Mouse (Mus musculus): ENCODE measurements around the gene Mak. TPM values are rescaled to one million over a fixed set of nuclear protein-coding genes. Genes with fewer than 3 reads are reported as not detected.
A peak's percentile ranks its signal among the peaks of the same experiment; 100 is the strongest.

Gene Mak
- polyA plus RNA-seq, 1 experiment from 2014 or later = 1.4 TPM

GRCm38 (mm10) chr13:41097324-41098058 is 18.0 kb upstream of the Mak start:
- no peak overlapping the region for H3K4me2 ChIP-seq
- 82% methylated on average over 16 of the region's 16 CpGs for WGBS

GRCm38 (mm10) chr13:41094160-41094559 is 14.7 kb upstream of the Mak start:
- ATAC-seq (ENCODE audit: low FRiP score) = no peak
- Histone ChIP-seq H3K27ac (replicated peaks) (no peak overlapping the region), H3K4me2 (no peak overlapping the region), H3K4me1 (no peaks in the 10 kb centered on the region), H3K9ac (replicated peaks) (no peak overlapping the region), H3K4me3 (replicated peaks) (no peak overlapping the region), H3K27me3 (replicated peaks) (no peaks in the 10 kb centered on the region), H3K36me3 (no peaks in the 10 kb centered on the region), H3K9me3 (replicated peaks) (no peaks in the 10 kb centered on the region)
- 68% methylated on average over 10 of the region's 10 CpGs for WGBS

More at GRCm38 (mm10) chr13:41097324-41098058, 18.0 kb upstream of the Mak start:
- Histone ChIP-seq H3K4me3 (replicated peaks) (no peak overlapping the region), H3K36me3 (no peaks in the 10 kb centered on the region), H3K27me3 (replicated peaks) (no peaks in the 10 kb centered on the region), H3K27ac (replicated peaks) (no peak overlapping the region), H3K4me1 (no peaks in the 10 kb centered on the region), H3K9ac (replicated peaks) (no peak overlapping the region), H3K9me3 (replicated peaks) (no peaks in the 10 kb centered on the region)
- no peak for ATAC-seq (ENCODE audit: low FRiP score)

- WGBS = 37% methylated on average over 10 of the region's 10 CpGs
- H3K36me3 ChIP-seq = no peaks in the 10 kb centered on the region
- no peak overlapping the region for H3K4me3 ChIP-seq (replicated peaks)
- no peaks in the 10 kb centered on the region for H3K27me3 ChIP-seq (replicated peaks)
- no peak overlapping the region for H3K27ac ChIP-seq (replicated peaks)
- H3K9ac ChIP-seq (replicated peaks) = no peak overlapping the region
- no peak for ATAC-seq (ENCODE audit: low FRiP score)
- H3K4me2 ChIP-seq = 0 out of 2 replicates have a peak overlapping the region, but pooled peaks have one; percentile 20
- H3K9me3 ChIP-seq (replicated peaks) = no peaks in the 10 kb centered on the region
- H3K4me1 ChIP-seq = no peaks in the 10 kb centered on the region
Observed at GRCm38 (mm10) chr13:41091271-41091670, 11.8 kb upstream of the Mak start.

GRCm38 (mm10) chr13:41088746-41089145 is 9.2 kb upstream of the Mak start:
- no peak for ATAC-seq (ENCODE audit: low FRiP score)
- Histone ChIP-seq H3K4me3 (replicated peaks) (no peak overlapping the region), H3K36me3 (no peaks in the 10 kb centered on the region), H3K27ac (replicated peaks) (no peak overlapping the region), H3K4me2 (no peak overlapping the region), H3K4me1 (no peaks in the 10 kb centered on the region), H3K9ac (replicated peaks) (no peak overlapping the region), H3K27me3 (replicated peaks) (no peaks in the 10 kb centered on the region), H3K9me3 (replicated peaks) (no peaks in the 10 kb centered on the region)

GRCm38 (mm10) chr13:41085140-41085539 is 5.6 kb upstream of the Mak start:
- 23% methylated on average over 2 of the region's 2 CpGs for WGBS
- Histone ChIP-seq H3K4me3 (replicated peaks) (no peak overlapping the region), H3K4me2 (no peak overlapping the region), H3K27ac (replicated peaks) (no peak overlapping the region), H3K9me3 (replicated peaks) (no peaks in the 10 kb centered on the region), H3K36me3 (no peaks in the 10 kb centered on the region), H3K4me1 (no peaks in the 10 kb centered on the region), H3K27me3 (replicated peaks) (peaks cover 11% of the 10 kb centered on the region; the same call in 1 of the 2 replicates), H3K9ac (replicated peaks) (no peak overlapping the region)
- ATAC-seq (ENCODE audit: low FRiP score) = no peak

- WGBS = 80% methylated on average over 3 of the region's 3 CpGs
Observed at GRCm38 (mm10) chr13:41084521-41084920, 5.0 kb upstream of the Mak start.

GRCm38 (mm10) chr13:41080700-41081099 is 1.2 kb upstream of the Mak start:
- Histone ChIP-seq H3K4me3 (replicated peaks) (no peak overlapping the region), H3K27me3 (replicated peaks) (peaks cover 23% of the 10 kb centered on the region), H3K4me2 (no peak overlapping the region), H3K4me1 (peaks cover 10% of the 10 kb centered on the region), H3K36me3 (no peaks in the 10 kb centered on the region), H3K9ac (replicated peaks) (no peak overlapping the region), H3K9me3 (replicated peaks) (no peaks in the 10 kb centered on the region), H3K27ac (replicated peaks) (no peak overlapping the region)
- 91% methylated on average over 6 of the region's 6 CpGs for WGBS
- ATAC-seq (ENCODE audit: low FRiP score) = no peak

More at GRCm38 (mm10) chr13:41084521-41084920, 5.0 kb upstream of the Mak start:
- Histone ChIP-seq H3K9me3 (replicated peaks) (no peaks in the 10 kb centered on the region), H3K36me3 (no peaks in the 10 kb centered on the region), H3K4me2 (no peak overlapping the region), H3K4me3 (replicated peaks) (no peak overlapping the region), H3K4me1 (peaks cover under 1% of the 10 kb centered on the region; the same call in 1 of the 2 replicates), H3K27ac (replicated peaks) (no peak overlapping the region), H3K27me3 (replicated peaks) (peaks cover 11% of the 10 kb centered on the region; the same call in 1 of the 2 replicates), H3K9ac (replicated peaks) (no peak overlapping the region)
- no peak for ATAC-seq (ENCODE audit: low FRiP score)

- Histone ChIP-seq H3K4me2 (peak overlapping the region; percentile 92), H3K27ac (replicated peaks) (no peak overlapping the region), H3K9me3 (replicated peaks) (no peaks in the 10 kb centered on the region), H3K4me3 (replicated peaks) (peak overlapping the region; percentile 58), H3K36me3 (no peaks in the 10 kb centered on the region), H3K27me3 (replicated peaks) (peaks cover 23% of the 10 kb centered on the region), H3K9ac (replicated peaks) (no peak overlapping the region), H3K4me1 (peaks cover 10% of the 10 kb centered on the region)
- ATAC-seq (ENCODE audit: low FRiP score) = 0 out of 2 replicates have a peak, but pooled peaks have one; percentile 25
- WGBS = 54% methylated on average over 5 of the region's 5 CpGs
Observed at GRCm38 (mm10) chr13:41079859-41080258, 353 bp upstream of the Mak start.

- H3K9me3 ChIP-seq (replicated peaks) = no peaks in the 10 kb centered on the region
- H3K36me3 ChIP-seq = no peaks in the 10 kb centered on the region
- peak overlapping the region; percentile 92 for H3K4me2 ChIP-seq
- ATAC-seq (ENCODE audit: low FRiP score) = peak; percentile 74
- H3K9ac ChIP-seq (replicated peaks) = peak overlapping the region; percentile 47; the same call in 1 of the 2 replicates
- peaks cover 23% of the 10 kb centered on the region for H3K27me3 ChIP-seq (replicated peaks)
- peak overlapping the region; percentile 58 for H3K4me3 ChIP-seq (replicated peaks)
- H3K4me1 ChIP-seq = peaks cover 10% of the 10 kb centered on the region
- H3K27ac ChIP-seq (replicated peaks) = no peak overlapping the region
- 6% methylated on average over 23 of the region's 24 CpGs for WGBS
Observed at GRCm38 (mm10) chr13:41078690-41079420, 651 bp downstream of the Mak start.

GRCm38 (mm10) chr13:41077921-41078320 is 1.6 kb downstream of the Mak start:
- Histone ChIP-seq H3K4me2 (no peak overlapping the region), H3K9me3 (replicated peaks) (no peaks in the 10 kb centered on the region), H3K27me3 (replicated peaks) (peaks cover 23% of the 10 kb centered on the region), H3K4me1 (peaks cover 10% of the 10 kb centered on the region), H3K27ac (replicated peaks) (no peak overlapping the region), H3K36me3 (no peaks in the 10 kb centered on the region), H3K4me3 (replicated peaks) (no peak overlapping the region), H3K9ac (replicated peaks) (no peak overlapping the region)
- ATAC-seq (ENCODE audit: low FRiP score) = no peak
- WGBS = 77% methylated on average over 9 of the region's 9 CpGs

GRCm38 (mm10) chr13:41073819-41074218 is 5.7 kb downstream of the Mak start:
- H3K27ac ChIP-seq (replicated peaks) = no peak overlapping the region

GRCm38 (mm10) chr13:41071617-41072016 is 7.9 kb downstream of the Mak start:
- Histone ChIP-seq H3K27ac (replicated peaks) (no peak overlapping the region), H3K36me3 (no peaks in the 10 kb centered on the region), H3K9me3 (replicated peaks) (no peaks in the 10 kb centered on the region), H3K4me2 (no peak overlapping the region), H3K4me1 (no peaks in the 10 kb centered on the region), H3K4me3 (replicated peaks) (no peak overlapping the region), H3K27me3 (replicated peaks) (no peaks in the 10 kb centered on the region), H3K9ac (replicated peaks) (no peak overlapping the region)
- ATAC-seq (ENCODE audit: low FRiP score) = no peak
- WGBS = 93% methylated on average over 11 of the region's 11 CpGs

More at GRCm38 (mm10) chr13:41073819-41074218, 5.7 kb downstream of the Mak start:
- H3K4me3 ChIP-seq (replicated peaks) = no peak overlapping the region
- H3K36me3 ChIP-seq = no peaks in the 10 kb centered on the region
- no peaks in the 10 kb centered on the region for H3K9me3 ChIP-seq (replicated peaks)
- H3K4me2 ChIP-seq = no peak overlapping the region
- ATAC-seq (ENCODE audit: low FRiP score) = no peak
- peaks cover 2% of the 10 kb centered on the region for H3K4me1 ChIP-seq
- 88% methylated on average over 5 of the region's 5 CpGs for WGBS
- H3K9ac ChIP-seq (replicated peaks) = no peak overlapping the region
- H3K27me3 ChIP-seq (replicated peaks) = peaks cover 6% of the 10 kb centered on the region; the same call in 1 of the 2 replicates

Data from neural tube, embryonic 15.5 days (tissue).